Mouse (Mus musculus) myocyte (in vitro differentiated cells): ENCODE data around the gene Tbc1d16.

ENCODE experiments used
- MYOG ChIP-seq, 3 experiments: IDR thresholded peaks; one replicate each; pipeline ENCODE4 v1.6.1; 2011; ENCODE audit warnings: control low read depth in 2 of 3, low read depth in 2 of 3, mild to moderate bottlenecking in 2 of 3; ENCODE audit not compliant: insufficient read length in 2 of 3, control insufficient read depth in 1 of 3, insufficient read depth in 1 of 3
- POLR2A ChIP-seq: IDR thresholded peaks from one replicate; pipeline ENCODE4 v1.6.1; 2011; ENCODE audit warnings: low read depth, mild to moderate bottlenecking, control low read depth, moderate library complexity; ENCODE audit not compliant: insufficient read length
- USF1 ChIP-seq: IDR thresholded peaks from one replicate; pipeline ENCODE4 v1.6.1; 2011; ENCODE audit warnings: low read depth, mild to moderate bottlenecking, control low read depth, moderate library complexity

DNA sequence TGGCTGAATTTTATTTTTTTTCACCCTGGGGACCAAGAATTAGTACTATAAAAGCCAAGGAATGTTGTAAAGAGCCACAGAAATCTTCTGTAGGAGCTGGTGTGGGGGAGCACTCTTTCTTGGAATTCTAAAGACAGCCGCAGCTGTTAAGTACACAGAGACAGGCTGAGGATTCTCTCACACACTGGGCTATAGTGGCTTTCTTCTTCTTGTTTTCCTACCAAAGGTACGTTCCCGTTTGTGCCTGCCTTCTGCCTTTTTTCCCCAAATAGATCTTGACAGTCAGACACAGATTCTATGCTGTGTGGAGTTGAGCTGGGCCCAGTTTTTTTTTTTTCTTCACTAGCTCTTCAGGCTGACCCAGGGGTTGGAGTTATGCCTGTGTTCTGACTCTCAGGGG, 132.9 kb downstream of the Tbc1d16 start:
- TF ChIP-seq POLR2A (no peak), MYOG (IDR thresholded peaks at IDR 0.05; ENCODE audit: control insufficient read depth in 1 of 3, insufficient read depth in 1 of 3, insufficient read length in 2 of 3, low read depth in 2 of 3) (no peak), USF1 (no peak)
